9 mouse cellular contexts compared by ENCODE assay signal in the genomic region with DNA sequence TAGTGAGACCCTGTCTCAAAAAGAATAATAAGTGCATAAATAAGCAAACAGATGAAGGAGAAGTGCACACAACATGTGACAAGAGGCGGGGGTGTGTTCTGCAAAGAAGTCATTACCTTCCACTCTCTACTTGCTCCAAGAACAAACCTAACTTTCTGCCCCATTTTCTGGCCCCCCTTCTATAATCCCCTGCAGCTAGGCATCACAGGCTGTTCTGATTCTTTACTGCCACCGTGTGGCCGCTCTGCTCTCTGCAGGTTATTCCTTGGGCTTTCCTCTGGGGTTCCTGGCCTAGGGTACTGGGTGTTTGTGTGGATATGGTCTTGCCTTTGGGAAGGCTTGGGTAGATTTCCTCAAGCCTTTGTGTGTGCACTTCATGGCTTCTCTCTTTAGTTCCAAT. TPM values are rescaled to one million over a fixed set of nuclear protein-coding genes. Genes with fewer than 3 reads are reported as not detected.
DNase-seq lines count a peak whose midpoint lies in the region; ATAC-seq and TF ChIP-seq lines count a peak whose summit lies in the region.
"Had no signal": no experiment of that assay in that cellular context is flagged by ENCODE, and none has a peak within 500 bp of the region (broad histone marks: within the 10 kb centered on the region; RNA-seq: fewer than 3 reads in every experiment).

No protein-coding gene starts in this region.

- H3K4me2 ChIP-seq in forebrain, embryonic 13.5 days, result no peak overlapping the region
- no peak overlapping the region for H3K4me2 ChIP-seq in lung, embryonic 16.5 days (ENCODE audit: low read depth, low read length)
- H3K4me2 ChIP-seq: limb, embryonic 15.5 days had no signal

- no peak overlapping the region for H3K4me3 ChIP-seq in forebrain, embryonic 13.5 days
- no peak overlapping the region for H3K4me3 ChIP-seq in layer of hippocampus, adult 2 months
- no peak overlapping the region for H3K4me3 ChIP-seq in lung, embryonic 16.5 days (ENCODE audit: low read length)
- H3K4me3 ChIP-seq: limb, embryonic 15.5 days had no signal

- peak; percentile 27; the same call in 1 of the 2 replicates for ATAC-seq in forebrain, embryonic 13.5 days
- ATAC-seq in lung, embryonic 16.5 days (ENCODE audit: low read depth), result peak; percentile 21; the same call in 1 of the 2 replicates

- peak; percentile 95 for TF ChIP-seq CTCF in layer of hippocampus, adult 2 months (conservative IDR thresholded peaks at IDR 0.05)

- H3K9ac ChIP-seq in forebrain, embryonic 13.5 days, result no peak overlapping the region
- H3K9ac ChIP-seq in lung, embryonic 16.5 days (ENCODE audit: low read length), result no peak overlapping the region
- H3K9ac ChIP-seq: limb, embryonic 15.5 days had no signal

- WGBS in forebrain, embryonic 13.5 days, result 13% methylated on average over 3 of the region's 3 CpGs
- whole genome bisulfite sequencing in lung, embryonic 16.5 days, result 6% methylated on average over 3 of the region's 3 CpGs

- no peaks in the 10 kb centered on the region for H3K9me3 ChIP-seq in forebrain, embryonic 13.5 days (replicated peaks)
- H3K9me3 ChIP-seq in lung, embryonic 16.5 days (ENCODE audit: control insufficient read depth, low read length), result no peaks in the 10 kb centered on the region
- H3K9me3 ChIP-seq: limb, embryonic 15.5 days had no signal

- peak; percentile 62 for DNase-seq in MN1 (ENCODE audit: low spot score)
- DNase-seq in c-Kit-positive CD71-positive TER-119-positive erythroid progenitor cells, embryonic 14.5 days (ENCODE audit: low spot score), result peak; percentile 56
- DNase-seq in heart, postnatal 25 days (ENCODE audit: low spot score), result peak; percentile 40
- peak; percentile 61 to 82 for DNase-seq in layer of hippocampus, adult 2 months (ENCODE audit: low spot score in 2 of 2)
- DNase-seq in retina, postnatal 7 days (ENCODE audit: low read depth, low spot score), result peak; percentile 65
- DNase-seq in urinary bladder, postnatal 10 days (ENCODE audit: low spot score), result peak; percentile 39

- H3K27me3 ChIP-seq in forebrain, embryonic 13.5 days, result peaks cover 29% of the 10 kb centered on the region
- H3K27me3 ChIP-seq in lung, embryonic 16.5 days (ENCODE audit: control insufficient read depth, insufficient read depth, low read depth, low read length), result no peaks in the 10 kb centered on the region
- H3K27me3 ChIP-seq: limb, embryonic 15.5 days had no signal

- peaks cover 22% of the 10 kb centered on the region for H3K4me1 ChIP-seq in forebrain, embryonic 13.5 days
- peaks cover 33% of the 10 kb centered on the region for H3K4me1 ChIP-seq in lung, embryonic 16.5 days (replicated peaks; ENCODE audit: control insufficient read depth, insufficient read depth, low read length)

- no peaks in the 10 kb centered on the region for H3K36me3 ChIP-seq in forebrain, embryonic 13.5 days (ENCODE audit: poor library complexity, severe bottlenecking)
- no peaks in the 10 kb centered on the region for H3K36me3 ChIP-seq in lung, embryonic 16.5 days (ENCODE audit: control insufficient read depth, insufficient read depth, low read length)
- H3K36me3 ChIP-seq: limb, embryonic 15.5 days had no signal

- intact Hi-C loops in heart, postnatal 25 days (cut with DNase I), result no loop called here

- H3K27ac ChIP-seq in forebrain, embryonic 13.5 days, result no peak overlapping the region
- H3K27ac ChIP-seq in layer of hippocampus, adult 2 months, result no peak overlapping the region
- peak overlapping the region; percentile 65 for H3K27ac ChIP-seq in lung, embryonic 16.5 days (ENCODE audit: low read length)

RNA-seq across cellular contexts. Expression of a gene that starts 3.2 kb away (rescaled TPM):
- polyA plus RNA-seq in forebrain, embryonic 13.5 days (2015; fragmentation: Nextera tagmentation; extraction: Ambion mirVana), result 5.5 and 6.6 TPM in 2 replicates
- 1 to 10 TPM; 4.6 to 6.4 TPM for total RNA-seq in heart, postnatal 25 days (2021)
- total RNA-seq in layer of hippocampus, adult 2 months (2021), result 1 to 10 TPM in 1 of 2 experiments, under 1 TPM in 1; 0.82 to 1.0 TPM
- 32.5 and 34.9 TPM in 2 replicates for polyA plus RNA-seq in lung, embryonic 16.5 days (2015; fragmentation: Nextera tagmentation; extraction: Ambion mirVana)

RNA-seq across cellular contexts. Expression of a gene that starts 34.8 kb away (rescaled TPM):
- 1.0 and 1.3 TPM in 2 replicates for polyA plus RNA-seq in forebrain, embryonic 13.5 days (2015; fragmentation: Nextera tagmentation; extraction: Ambion mirVana)
- 1 to 10 TPM; 5.0 to 6.7 TPM for total RNA-seq in heart, postnatal 25 days (2021)
- 10 to 100 TPM; 28.9 to 31.6 TPM for total RNA-seq in layer of hippocampus, adult 2 months (2021)
- polyA plus RNA-seq in lung, embryonic 16.5 days (2015; fragmentation: Nextera tagmentation; extraction: Ambion mirVana), result 1.2 and 1.6 TPM in 2 replicates

RNA-seq across cellular contexts. Expression of a gene that starts 44.3 kb away (rescaled TPM):
- polyA plus RNA-seq in forebrain, embryonic 13.5 days (2015; fragmentation: Nextera tagmentation; extraction: Ambion mirVana), result 38.8 and 43.9 TPM in 2 replicates
- total RNA-seq in heart, postnatal 25 days (2021), result 10 to 100 TPM; 35.3 to 44.0 TPM
- 10 to 100 TPM; 77.5 to 87.8 TPM for total RNA-seq in layer of hippocampus, adult 2 months (2021)
- 35.1 and 42.9 TPM in 2 replicates for polyA plus RNA-seq in lung, embryonic 16.5 days (2015; fragmentation: Nextera tagmentation; extraction: Ambion mirVana)

RNA-seq across cellular contexts. Expression of a gene that starts 56.0 kb away (rescaled TPM):
- not detected in 2 replicates for polyA plus RNA-seq in forebrain, embryonic 13.5 days (2015; fragmentation: Nextera tagmentation; extraction: Ambion mirVana)
- total RNA-seq in heart, postnatal 25 days (2021), result under 1 TPM in 1 of 2 experiments, not detected in 1; 0.22 TPM
- not detected for total RNA-seq in layer of hippocampus, adult 2 months (2021)
- not detected in 2 replicates for polyA plus RNA-seq in lung, embryonic 16.5 days (2015; fragmentation: Nextera tagmentation; extraction: Ambion mirVana)
- polyA plus RNA-seq: limb, embryonic 15.5 days had no signal
